Mouse (Mus musculus): ENCODE measurements around the gene Nol4l. TPM values are rescaled to one million over a fixed set of nuclear protein-coding genes. Genes with fewer than 3 reads are reported as not detected.
"Not testable (repeated sequence)": the region's sequence is repeated elsewhere in the genome, so short reads cannot be mapped to it uniquely, and the experiment has no call there.

The Nol4l gene
- polyA plus RNA-seq, 1 experiment: 1.1 TPM

GRCm38 (mm10) chr2:153509211-153510029, 20.4 kb downstream of the Nol4l start:
- H3K9me3 ChIP-seq (ENCODE audit: control insufficient read depth, low read length): no peaks in the 10 kb centered on the region
- peaks cover 41% of the 10 kb centered on the region for H3K36me3 ChIP-seq (ENCODE audit: control insufficient read depth)
- peaks cover 89% of the 10 kb centered on the region for H3K4me1 ChIP-seq (ENCODE audit: control insufficient read depth)
- no peaks in the 10 kb centered on the region for H3K27me3 ChIP-seq (ENCODE audit: control insufficient read depth)
- TF ChIP-seq TAL1 (IDR thresholded peaks at IDR 0.05; ENCODE audit: low read length): no peak
- TF ChIP-seq GATA1 (IDR thresholded peaks at IDR 0.05; ENCODE audit: low read length): no peak
- no peak overlapping the region for H3K4me3 ChIP-seq (replicated peaks)

- Histone ChIP-seq H3K36me3 (ENCODE audit: control insufficient read depth) (peaks cover 38% of the 10 kb centered on the region), H3K4me3 (replicated peaks) (no peak overlapping the region), H3K27me3 (ENCODE audit: control insufficient read depth) (no peaks in the 10 kb centered on the region)
These were observed 21.4 kb downstream of the Nol4l start for GRCm38 (mm10) chr2:153508405-153508804.

DNA sequence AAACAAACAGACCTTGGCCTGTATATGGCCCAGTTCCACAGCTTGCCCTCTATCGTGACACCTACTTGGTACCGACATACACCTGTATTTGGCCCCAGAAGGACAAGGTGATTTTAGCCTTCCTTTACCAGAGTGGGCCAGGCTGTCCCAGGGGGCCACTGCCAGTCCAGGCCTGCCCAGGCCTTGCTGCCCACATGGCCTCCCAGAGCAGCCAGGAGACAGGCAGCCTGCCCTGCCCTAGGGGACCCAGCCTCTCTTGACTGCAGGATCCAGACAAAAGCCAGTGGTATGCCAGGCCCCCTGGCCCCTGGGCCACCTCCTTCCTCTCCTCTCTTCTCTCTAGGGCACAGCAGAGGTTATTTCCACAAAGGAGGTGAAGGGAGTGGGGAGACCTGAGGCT, 21.8 kb downstream of the Nol4l start:
- H3K27me3 ChIP-seq (ENCODE audit: control insufficient read depth): no peaks in the 10 kb centered on the region
- H3K4me3 ChIP-seq (replicated peaks): no peak overlapping the region
- no peak for TF ChIP-seq TAL1 (IDR thresholded peaks at IDR 0.05; ENCODE audit: low read length)
- H3K36me3 ChIP-seq (ENCODE audit: control insufficient read depth): peaks cover 33% of the 10 kb centered on the region
- peaks cover 83% of the 10 kb centered on the region for H3K4me1 ChIP-seq (ENCODE audit: control insufficient read depth)
- H3K9me3 ChIP-seq (ENCODE audit: control insufficient read depth, low read length): no peaks in the 10 kb centered on the region

More at GRCm38 (mm10) chr2:153508405-153508804, 21.4 kb downstream of the Nol4l start:
- TF ChIP-seq GATA1 (IDR thresholded peaks at IDR 0.05; ENCODE audit: low read length): no peak
- TF ChIP-seq TAL1 (IDR thresholded peaks at IDR 0.05; ENCODE audit: low read length): no peak
- no peaks in the 10 kb centered on the region for H3K9me3 ChIP-seq (ENCODE audit: control insufficient read depth, low read length)
- H3K4me1 ChIP-seq (ENCODE audit: control insufficient read depth): peaks cover 87% of the 10 kb centered on the region

- Histone ChIP-seq H3K27me3 (ENCODE audit: control insufficient read depth) (no peaks in the 10 kb centered on the region), H3K4me3 (replicated peaks) (no peak overlapping the region), H3K4me1 (ENCODE audit: control insufficient read depth) (peaks cover 72% of the 10 kb centered on the region), H3K36me3 (ENCODE audit: control insufficient read depth) (peaks cover 38% of the 10 kb centered on the region), H3K9me3 (ENCODE audit: control insufficient read depth, low read length) (no peaks in the 10 kb centered on the region)
- TF ChIP-seq TAL1 (IDR thresholded peaks at IDR 0.05; ENCODE audit: low read length) (no peak), GATA1 (IDR thresholded peaks at IDR 0.05; ENCODE audit: low read length) (no peak)
These were observed 23.4 kb downstream of the Nol4l start for GRCm38 (mm10) chr2:153506385-153506784.

GRCm38 (mm10) chr2:153499154-153499553, 30.6 kb downstream of the Nol4l start:
- Histone ChIP-seq H3K4me3 (replicated peaks) (no peak overlapping the region), H3K9me3 (ENCODE audit: control insufficient read depth, low read length) (no peaks in the 10 kb centered on the region; the same call in 1 of the 2 replicates), H3K27me3 (ENCODE audit: control insufficient read depth) (no peaks in the 10 kb centered on the region), H3K36me3 (ENCODE audit: control insufficient read depth) (peaks cover 56% of the 10 kb centered on the region), H3K4me1 (ENCODE audit: control insufficient read depth) (peaks cover 73% of the 10 kb centered on the region)
- no peak for TF ChIP-seq GATA1 (IDR thresholded peaks at IDR 0.05; ENCODE audit: low read length)
- TF ChIP-seq TAL1 (IDR thresholded peaks at IDR 0.05; ENCODE audit: low read length): no peak

DNA sequence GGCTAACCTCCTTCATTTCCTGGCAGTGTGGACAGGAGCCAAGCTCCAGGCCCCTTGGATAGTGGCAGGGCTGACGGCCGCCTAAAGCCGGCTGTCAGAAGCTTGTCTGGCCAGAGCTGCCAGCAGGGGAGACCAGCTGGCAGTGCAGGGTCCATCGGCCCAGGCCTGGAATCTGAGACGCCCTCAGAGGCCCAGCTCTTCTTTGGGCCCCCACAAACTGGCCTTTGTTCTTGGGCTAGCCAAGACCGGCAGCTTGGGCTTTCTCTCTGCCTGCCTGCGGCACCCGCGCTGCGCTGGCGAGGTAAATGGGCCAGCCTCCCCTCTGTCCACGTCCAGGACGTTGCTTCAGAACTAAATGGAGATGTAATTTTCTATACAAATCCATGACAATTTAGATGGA, 32.9 kb downstream of the Nol4l start:
- Histone ChIP-seq H3K9me3 (ENCODE audit: control insufficient read depth, low read length) (no peaks in the 10 kb centered on the region; the same call in 1 of the 2 replicates), H3K27me3 (ENCODE audit: control insufficient read depth) (no peaks in the 10 kb centered on the region), H3K4me3 (replicated peaks) (no peak overlapping the region), H3K4me1 (ENCODE audit: control insufficient read depth) (peaks cover 83% of the 10 kb centered on the region), H3K36me3 (ENCODE audit: control insufficient read depth) (peaks cover 49% of the 10 kb centered on the region)
- no peak for TF ChIP-seq TAL1 (IDR thresholded peaks at IDR 0.05; ENCODE audit: low read length)
- TF ChIP-seq GATA1 (IDR thresholded peaks at IDR 0.05; ENCODE audit: low read length): no peak

- TF ChIP-seq TAL1 (IDR thresholded peaks at IDR 0.05; ENCODE audit: low read length) (no peak), GATA1 (IDR thresholded peaks at IDR 0.05; ENCODE audit: low read length) (no peak)
- peaks cover 43% of the 10 kb centered on the region for H3K36me3 ChIP-seq (ENCODE audit: control insufficient read depth)
- H3K4me3 ChIP-seq (replicated peaks): peak overlapping the region; percentile 43
- no peaks in the 10 kb centered on the region; the same call in 1 of the 2 replicates for H3K9me3 ChIP-seq (ENCODE audit: control insufficient read depth, low read length)
- no peaks in the 10 kb centered on the region for H3K27me3 ChIP-seq (ENCODE audit: control insufficient read depth)
- H3K4me1 ChIP-seq (ENCODE audit: control insufficient read depth): peaks cover 89% of the 10 kb centered on the region
These were observed 33.5 kb downstream of the Nol4l start for GRCm38 (mm10) chr2:153496301-153496700.

- no peaks in the 10 kb centered on the region for H3K27me3 ChIP-seq (ENCODE audit: control insufficient read depth)
- H3K4me1 ChIP-seq (ENCODE audit: control insufficient read depth): peaks cover 90% of the 10 kb centered on the region
- H3K36me3 ChIP-seq (ENCODE audit: control insufficient read depth): peaks cover 41% of the 10 kb centered on the region
- H3K4me3 ChIP-seq (replicated peaks): peak overlapping the region; percentile 43
- TF ChIP-seq GATA1 (IDR thresholded peaks at IDR 0.05; ENCODE audit: low read length) (peak; percentile 85), TAL1 (IDR thresholded peaks at IDR 0.05; ENCODE audit: low read length) (peak; percentile 75)
- H3K9me3 ChIP-seq (ENCODE audit: control insufficient read depth, low read length): no peaks in the 10 kb centered on the region; the same call in 1 of the 2 replicates
These were observed 34.0 kb downstream of the Nol4l start for GRCm38 (mm10) chr2:153495818-153496217.

GRCm38 (mm10) chr2:153495391-153495790, 34.4 kb downstream of the Nol4l start:
- Histone ChIP-seq H3K4me1 (ENCODE audit: control insufficient read depth) (peaks cover 90% of the 10 kb centered on the region), H3K36me3 (ENCODE audit: control insufficient read depth) (peaks cover 40% of the 10 kb centered on the region), H3K4me3 (replicated peaks) (peak overlapping the region; percentile 43)
- not testable (repeated sequence) for H3K27me3 ChIP-seq (ENCODE audit: control insufficient read depth); H3K9me3 ChIP-seq (ENCODE audit: control insufficient read depth, low read length)
